Mouse (Mus musculus): ENCODE data around the gene Krt36.

The Krt36 gene

GRCm38 (mm10) chr11:100105576-100106122 is at the start of gene Krt36:
Krt36 (minus strand) TSS chr11:100105626.
- DNase-seq = no peak

- DNase-seq = no peak
Observed at GRCm38 (mm10) chr11:100148615-100149330, 43.3 kb upstream of the Krt36 start, which contains the start of gene Krt19. Krt19 (minus strand) TSS chr11:100148665.

GRCm38 (mm10) chr11:100147566-100148353 is 42.3 kb upstream of the Krt36 start:
- DNase-seq = no peak

GRCm38 (mm10) chr11:100145858-100146560 is 40.6 kb upstream of the Krt36 start:
- DNase-seq = no peak

- no peak for DNase-seq
Observed at GRCm38 (mm10) chr11:100145104-100145503, 39.7 kb upstream of the Krt36 start.

GRCm38 (mm10) chr11:100140966-100141365 is 35.5 kb upstream of the Krt36 start:
- DNase-seq = no peak

GRCm38 (mm10) chr11:100139391-100139790 is 34.0 kb upstream of the Krt36 start:
- no peak for DNase-seq

GRCm38 (mm10) chr11:100138809-100139208 is 33.4 kb upstream of the Krt36 start:
- no peak for DNase-seq

- no peak for DNase-seq
Observed at GRCm38 (mm10) chr11:100137693-100138092, 32.3 kb upstream of the Krt36 start.

- DNase-seq = no peak
Observed at GRCm38 (mm10) chr11:100136559-100136958, 31.1 kb upstream of the Krt36 start.

GRCm38 (mm10) chr11:100135731-100136130 is 30.3 kb upstream of the Krt36 start, which contains the start of gene Krt15:
Krt15 (minus strand) TSS chr11:100135928.
- no peak for DNase-seq

GRCm38 (mm10) chr11:100124901-100125300 is 19.5 kb upstream of the Krt36 start:
- no peak for DNase-seq

GRCm38 (mm10) chr11:100121466-100121865 is 16.0 kb upstream of the Krt36 start, which contains the start of gene Krt13:
Krt13 (minus strand) TSS chr11:100121566.
- no peak for DNase-seq

- DNase-seq = no peak
Observed at GRCm38 (mm10) chr11:100120331-100120730, 14.9 kb upstream of the Krt36 start.

GRCm38 (mm10) chr11:100113742-100114029 is 8.3 kb upstream of the Krt36 start:
- DNase-seq = no peak

- no peak for DNase-seq
Observed at GRCm38 (mm10) chr11:100112935-100113741, 7.7 kb upstream of the Krt36 start.

- no peak for DNase-seq
Observed at GRCm38 (mm10) chr11:100102693-100103429, 2.6 kb downstream of the Krt36 start.

- DNase-seq = no peak
Observed at GRCm38 (mm10) chr11:100100391-100100790, 5.0 kb downstream of the Krt36 start.

- no peak for DNase-seq
Observed at GRCm38 (mm10) chr11:100097819-100098218, 7.6 kb downstream of the Krt36 start.

- no peak for DNase-seq
Observed at GRCm38 (mm10) chr11:100096141-100096540, 9.3 kb downstream of the Krt36 start, which contains the start of gene Krt35. Krt35 (minus strand) TSS chr11:100096241.

- DNase-seq = no peak
Observed at GRCm38 (mm10) chr11:100088378-100089025, 16.9 kb downstream of the Krt36 start.

Measured in cerebellum, adult 11 months (tissue).